Mouse (Mus musculus) small intestine, adult 2 months (tissue): ENCODE results near the gene Pramel1.
"Not testable (repeated sequence)": the region's sequence is repeated elsewhere in the genome, so short reads cannot be mapped to it uniquely, and the experiment has no call there.

Source experiments
- CTCF ChIP-seq: fragments of 200-500 bp; IDR thresholded peaks from 2 replicates; pipeline ENCODE4 v1.5.1; 2012; ENCODE audit warnings: low read depth, mild to moderate bottlenecking, control low read depth, inconsistent platforms, low read length, moderate library complexity, mixed read lengths; ENCODE audit not compliant: insufficient replicate concordance, insufficient read length; ENCODE audit errors: extremely low read depth
- POLR2A ChIP-seq: fragments of 200-500 bp; IDR thresholded peaks from 2 replicates; pipeline ENCODE4 v1.6.1; 2012; ENCODE audit warnings: low read depth, mild to moderate bottlenecking, control low read depth, inconsistent platforms, low read length, moderate library complexity

GRCm38 (mm10) chr4:143345491-143345890, 48.7 kb upstream of the Pramel1 start:
- not testable (repeated sequence) for TF ChIP-seq CTCF, POLR2A
